Mouse (Mus musculus): ENCODE data around the gene Lmntd1.
A peak's percentile ranks its signal among the peaks of the same experiment; 100 is the strongest.

Gene Lmntd1

DNA sequence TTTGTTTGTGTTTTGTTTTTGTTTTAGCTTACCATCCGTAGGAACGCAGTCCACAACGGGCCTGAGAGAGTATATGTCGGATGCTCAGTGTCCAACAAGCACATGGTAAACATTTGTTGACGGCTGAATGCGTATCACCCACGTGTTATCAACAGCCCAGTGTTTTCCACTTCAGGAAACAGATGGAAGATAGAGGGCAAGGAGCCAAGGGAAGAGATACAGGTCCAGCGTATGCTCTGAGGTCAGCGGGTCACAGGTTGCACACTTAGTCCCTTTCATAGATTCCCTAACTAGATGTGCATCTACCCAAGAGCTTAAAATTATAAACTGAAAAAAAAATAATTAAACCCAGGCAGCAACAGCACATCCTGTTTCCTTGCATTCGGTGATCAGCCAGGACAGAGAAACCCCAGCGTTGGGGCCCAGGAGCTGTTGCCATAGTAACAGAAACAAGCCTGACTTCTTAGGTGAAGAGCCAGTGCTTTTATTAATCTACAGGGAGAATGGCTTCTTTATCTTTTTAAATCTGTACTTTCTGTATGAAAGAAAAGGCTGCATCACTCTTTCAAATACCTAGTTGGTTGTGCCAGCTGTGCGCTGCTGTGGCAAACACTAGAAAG lies 128.0 kb downstream of the Lmntd1 start:
- peak; percentile 14 for DNase-seq (ENCODE audit: low read depth, low spot score)

DNA sequence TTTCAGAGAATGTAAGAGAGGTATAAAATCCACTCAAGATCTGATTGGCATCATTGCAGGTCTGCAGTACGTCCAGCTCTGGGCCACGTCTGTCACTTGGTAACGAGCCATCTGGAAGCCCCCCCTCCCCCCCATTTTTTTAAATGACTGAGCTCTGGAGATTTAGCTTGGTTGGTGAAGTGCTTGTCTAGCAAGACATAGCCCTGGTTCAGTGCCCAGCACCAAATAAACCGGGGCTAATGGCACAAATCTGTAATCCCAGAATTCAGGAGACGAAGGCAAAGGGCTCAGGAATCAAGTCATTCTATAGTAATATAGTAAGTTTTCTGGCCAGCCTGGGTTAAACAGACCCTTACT lies 130.8 kb downstream of the Lmntd1 start:
- DNase-seq (ENCODE audit: low read depth, low spot score), result no peak

DNA sequence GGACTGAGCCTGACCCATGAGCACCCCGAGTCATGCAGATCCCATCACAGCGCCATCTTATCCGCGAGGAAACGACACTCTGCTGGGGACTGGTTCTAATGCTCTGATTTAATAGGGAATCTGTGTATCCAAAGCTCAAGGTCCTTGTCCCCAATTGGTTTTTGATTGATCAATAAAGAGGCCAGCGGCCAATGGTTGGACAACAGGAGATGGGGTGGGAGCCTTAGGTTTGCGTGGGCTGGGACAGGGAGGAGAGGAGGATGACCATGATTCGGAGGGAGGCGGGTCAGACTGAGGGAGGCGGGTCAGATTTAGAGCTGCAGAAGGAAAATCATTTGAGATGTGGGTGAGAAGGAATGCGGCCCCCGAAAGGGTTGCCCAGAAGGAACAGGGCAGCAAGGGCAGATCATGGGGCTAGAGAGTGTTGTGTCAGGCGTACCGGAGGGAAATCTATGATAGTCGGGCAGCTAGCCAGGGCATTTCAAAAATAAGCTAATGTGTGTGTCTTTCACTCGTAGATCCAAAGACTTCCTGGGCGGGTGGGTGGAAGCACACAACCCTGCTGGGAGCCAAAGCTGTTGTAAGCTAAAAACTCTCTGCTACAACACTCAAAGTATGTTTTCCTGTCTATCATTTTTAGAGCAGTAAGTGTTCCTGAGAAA lies 131.3 kb downstream of the Lmntd1 start:
- DNase-seq (ENCODE audit: low read depth, low spot score), result no peak

DNA sequence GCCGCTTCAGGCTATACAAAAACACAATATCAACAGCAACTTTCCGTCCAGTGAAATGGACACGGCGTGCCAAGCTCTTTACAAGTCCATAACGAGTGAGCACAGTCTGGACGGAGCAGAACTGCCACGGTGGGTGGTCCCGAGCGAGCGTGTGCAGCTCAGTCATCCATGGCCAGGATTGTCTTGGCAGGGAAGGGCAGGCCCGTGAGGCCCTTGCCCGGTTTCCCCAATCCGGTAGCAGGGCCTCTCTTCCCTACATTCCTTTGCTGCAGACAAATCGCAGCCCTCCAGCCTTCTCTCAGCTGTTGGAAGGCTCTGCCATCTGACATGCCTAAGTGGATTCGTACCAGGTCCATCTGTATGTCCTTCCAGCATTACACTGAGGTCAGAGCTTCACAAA lies 132.2 kb downstream of the Lmntd1 start:
- peak; percentile 24 for DNase-seq (ENCODE audit: low read depth, low spot score)

- no peak for DNase-seq (ENCODE audit: low read depth, low spot score)
These were observed 135.3 kb downstream of the Lmntd1 start for GRCm38 (mm10) chr6:145478821-145479271.

DNA sequence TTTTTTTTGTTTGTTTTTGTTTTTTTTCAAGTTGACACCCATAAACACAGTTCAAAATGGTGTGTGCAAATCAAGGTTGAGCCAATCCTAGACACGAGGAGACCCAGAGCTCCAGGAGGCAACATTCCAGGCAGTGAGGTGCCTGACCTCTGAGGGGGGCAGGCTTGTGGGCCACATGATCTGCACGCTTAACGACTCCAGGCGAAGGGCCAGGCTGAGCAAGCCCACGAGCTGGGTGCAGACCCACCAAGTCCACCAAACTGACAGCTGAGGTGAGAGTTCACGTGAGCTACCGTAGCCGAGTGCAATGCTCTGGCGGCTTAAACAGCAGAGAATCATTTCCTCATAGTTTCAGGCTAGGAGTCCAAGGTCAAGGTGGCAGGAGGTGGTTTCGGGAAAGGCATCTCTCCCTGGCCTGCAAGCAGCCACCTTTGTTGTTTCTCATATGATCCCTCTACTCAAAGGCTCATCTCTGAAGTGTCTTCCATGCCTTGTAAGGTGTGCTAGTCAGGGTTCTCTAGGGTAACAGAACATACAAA lies 136.7 kb downstream of the Lmntd1 start:
- no peak for DNase-seq (ENCODE audit: low read depth, low spot score)

GRCm38 (mm10) chr6:145471638-145472247 lies 142.4 kb downstream of the Lmntd1 start:
- DNase-seq (ENCODE audit: low read depth, low spot score), result no peak

DNA sequence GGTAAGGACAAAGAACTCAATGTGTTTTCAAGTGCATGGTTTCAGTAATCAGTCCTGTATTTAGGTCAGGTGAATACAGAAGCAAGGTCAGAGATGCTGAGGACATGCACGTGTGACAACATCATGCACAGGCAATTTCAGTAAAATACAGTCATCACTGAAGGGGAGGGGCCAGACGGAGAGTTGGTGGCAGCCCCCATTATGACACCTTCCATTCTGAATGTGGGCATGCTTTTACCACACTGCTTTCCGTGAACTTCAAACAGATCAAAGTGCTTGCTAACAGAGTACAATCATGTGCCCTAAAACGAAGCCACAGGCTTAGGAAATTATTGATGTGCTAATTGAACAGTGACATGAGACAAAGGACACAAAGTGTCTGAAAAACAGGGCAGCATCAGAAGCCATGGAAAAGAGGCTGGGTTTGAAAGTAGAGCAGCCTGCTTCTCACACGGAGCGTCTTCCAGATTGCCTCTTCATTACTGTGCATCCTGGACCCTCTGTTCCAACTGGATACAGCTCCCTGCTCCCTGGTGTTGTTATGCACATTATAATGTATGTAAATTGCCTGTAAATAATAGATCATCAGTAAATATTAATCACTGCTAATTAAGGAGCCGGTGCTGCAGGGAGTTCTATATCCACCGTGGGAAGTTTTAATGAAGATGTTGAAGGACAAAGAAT lies 144.7 kb downstream of the Lmntd1 start:
- no peak for DNase-seq (ENCODE audit: low read depth, low spot score)

GRCm38 (mm10) chr6:145464027-145464426 lies 150.1 kb downstream of the Lmntd1 start:
- no peak for DNase-seq (ENCODE audit: low read depth, low spot score)

DNA sequence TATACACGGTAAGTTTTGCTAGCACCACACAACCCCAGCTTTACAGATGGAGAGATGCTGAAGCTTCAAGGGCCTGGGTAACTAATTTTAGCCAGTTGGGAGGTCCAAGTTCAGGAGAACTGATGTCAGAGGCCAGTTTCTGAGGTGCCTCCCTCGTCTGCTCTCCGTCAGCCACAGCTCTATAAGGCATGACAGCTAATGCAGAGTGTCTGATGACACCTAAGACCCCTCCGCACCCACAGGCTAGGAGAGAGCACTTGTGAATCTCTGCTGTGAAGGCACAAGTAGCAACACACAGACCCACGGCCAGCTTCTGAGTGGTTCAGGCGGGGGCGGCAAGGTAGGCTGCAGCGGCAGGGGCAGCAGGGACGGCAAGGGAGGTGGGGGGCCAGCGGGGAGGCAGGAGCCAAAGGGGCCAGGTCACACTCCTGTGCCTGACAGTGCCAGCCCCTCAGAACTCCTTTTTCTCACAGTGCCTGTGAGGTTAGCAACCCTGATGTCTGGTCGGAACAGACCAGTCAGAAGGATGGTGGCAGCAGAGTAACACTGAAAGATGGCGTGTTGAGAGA lies 151.4 kb downstream of the Lmntd1 start:
- no peak for DNase-seq (ENCODE audit: low read depth, low spot score)

GRCm38 (mm10) chr6:145457066-145457465 lies 157.1 kb downstream of the Lmntd1 start:
- DNase-seq (ENCODE audit: low read depth, low spot score), result peak; percentile 49

DNA sequence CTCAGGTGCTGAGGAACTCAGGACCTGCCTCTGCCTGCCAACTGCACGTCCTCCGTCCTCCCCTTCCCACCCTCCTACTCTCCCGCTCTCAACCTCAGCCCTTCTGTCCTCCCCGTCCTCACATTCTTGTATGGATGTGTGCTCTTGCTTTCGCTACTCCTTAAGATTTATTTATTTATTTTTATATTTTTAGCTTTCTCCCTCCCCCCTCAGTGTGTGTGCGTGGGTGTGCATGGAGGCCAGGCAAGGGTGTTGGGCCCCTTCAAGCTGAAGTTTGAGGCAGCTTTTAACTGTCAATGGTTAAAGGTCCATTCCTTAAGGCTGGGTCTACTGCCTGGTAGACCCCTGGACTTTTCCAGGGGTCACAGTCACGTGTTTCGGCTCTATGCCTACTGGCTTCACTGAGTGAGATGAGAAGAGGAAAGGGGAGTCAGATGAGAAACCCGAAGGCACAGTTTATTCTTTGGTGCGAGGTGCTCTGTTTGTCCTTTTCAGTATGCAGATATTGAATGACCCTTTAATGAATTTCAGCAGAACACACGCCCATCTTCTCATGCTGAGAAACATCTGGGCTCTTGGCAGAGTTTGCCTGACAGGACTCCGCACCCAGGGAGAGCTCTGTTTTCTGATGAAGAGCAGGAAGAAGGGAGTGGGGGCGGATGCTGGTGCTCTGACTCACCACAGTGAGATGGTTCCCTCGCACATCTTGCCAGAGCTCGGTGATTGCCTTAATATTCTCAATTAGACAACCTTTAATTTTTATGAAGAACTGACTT lies 163.3 kb downstream of the Lmntd1 start:
- DNase-seq (ENCODE audit: low read depth, low spot score), result peak; percentile 78

DNA sequence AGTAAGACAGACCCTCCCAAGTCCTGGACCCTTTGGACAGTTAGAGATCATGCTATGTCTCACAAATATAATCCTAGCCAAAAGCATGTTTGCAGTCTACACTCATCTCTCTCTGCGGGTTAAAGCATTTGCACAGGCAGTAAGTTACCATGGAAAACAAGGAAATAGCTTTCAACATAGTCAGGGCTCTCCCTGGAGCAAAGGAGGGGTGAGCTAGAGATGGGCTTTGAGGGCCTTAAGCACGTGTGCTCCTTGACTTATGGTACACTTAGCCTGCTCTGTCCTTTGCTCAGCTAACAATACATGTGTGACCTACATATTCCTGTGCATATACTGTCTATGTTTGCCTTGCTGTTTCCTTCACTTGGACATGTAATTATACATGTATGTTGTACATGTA lies 165.8 kb downstream of the Lmntd1 start:
- DNase-seq (ENCODE audit: low read depth, low spot score), result no peak

- peak; percentile 88 for DNase-seq (ENCODE audit: low read depth, low spot score)
These were observed 168.2 kb downstream of the Lmntd1 start for GRCm38 (mm10) chr6:145445811-145446500.

- DNase-seq (ENCODE audit: low read depth, low spot score), result peak; percentile 61
These were observed 168.7 kb downstream of the Lmntd1 start for GRCm38 (mm10) chr6:145445380-145445779.

- no peak for DNase-seq (ENCODE audit: low read depth, low spot score)
These were observed 171.3 kb downstream of the Lmntd1 start for GRCm38 (mm10) chr6:145442786-145443185.

DNA sequence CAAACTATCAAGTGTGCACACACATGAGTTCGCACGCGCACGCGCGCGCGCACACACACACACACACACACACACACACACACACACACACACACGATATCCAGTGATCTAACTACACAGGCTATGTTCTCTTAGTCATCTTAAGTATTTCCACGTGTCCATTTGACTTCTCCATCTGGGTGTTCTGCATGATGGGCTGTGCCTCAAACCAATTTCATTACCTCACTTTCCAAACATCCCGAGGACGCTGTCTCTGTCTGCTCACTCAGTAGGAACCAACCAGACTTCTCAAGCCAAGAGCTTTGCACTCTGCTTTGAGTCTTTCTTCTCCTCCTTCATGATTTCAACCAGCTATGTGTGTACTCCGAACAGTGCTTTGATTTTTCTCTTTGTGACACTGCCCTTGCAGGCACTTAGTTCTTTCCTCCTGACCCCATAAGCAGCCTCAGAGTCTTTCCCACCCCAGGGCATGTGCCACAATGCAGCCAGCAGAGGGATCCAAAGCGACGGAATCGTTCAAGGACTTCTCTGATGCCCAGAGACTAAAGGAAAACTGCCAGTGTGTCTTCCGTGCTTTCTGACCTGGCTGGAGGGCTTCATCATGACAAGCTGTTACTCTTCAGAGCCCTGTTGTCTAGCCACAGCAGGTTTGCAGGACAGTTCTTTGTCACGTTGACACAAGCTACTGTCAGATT lies 172.6 kb downstream of the Lmntd1 start:
- peak; percentile 74 for DNase-seq (ENCODE audit: low read depth, low spot score)

DNA sequence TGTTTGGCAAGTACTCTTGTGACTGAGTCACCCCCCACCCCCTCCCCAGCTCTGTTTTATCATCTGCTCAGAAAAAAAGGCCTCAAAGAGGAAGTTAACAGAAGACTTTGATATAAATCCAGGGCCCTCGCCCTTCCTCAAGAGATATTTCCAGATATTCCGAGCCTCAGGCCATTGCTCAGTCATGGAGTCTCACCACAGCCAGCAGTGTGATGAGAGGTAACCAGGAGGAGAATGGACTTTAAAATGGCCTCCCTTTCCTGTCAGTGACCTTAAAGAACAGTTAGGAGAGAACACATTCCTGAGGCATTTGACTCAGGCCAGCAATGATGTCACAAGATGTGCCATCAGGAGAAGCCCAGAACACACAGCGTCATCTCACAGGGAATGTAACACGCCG lies 175.3 kb downstream of the Lmntd1 start:
- peak; percentile 30 for DNase-seq (ENCODE audit: low read depth, low spot score)

GRCm38 (mm10) chr6:145435764-145436163 lies 178.4 kb downstream of the Lmntd1 start:
- DNase-seq (ENCODE audit: low read depth, low spot score), result no peak

- DNase-seq (ENCODE audit: low read depth, low spot score), result peak; percentile 25
These were observed 179.0 kb downstream of the Lmntd1 start for GRCm38 (mm10) chr6:145435156-145435555.
